Mouse (Mus musculus) MEL (cell line): ENCODE data around the gene Stx2.

Source experiments
- CTCF ChIP-seq, 3 experiments: IDR thresholded peaks in 2 of 3; conservative IDR thresholded peaks in 1 of 3; 2 replicates each; pipeline ENCODE4 v1.5.1; 2011 to 2012; ENCODE audit warnings: low read length in 3 of 3, low read depth in 2 of 3, mild to moderate bottlenecking in 2 of 3, improper control_type of control experiment in 1 of 3, inconsistent platforms in 1 of 3, mixed read lengths in 1 of 3, moderate library complexity in 1 of 3; ENCODE audit not compliant: control insufficient read depth in 1 of 3, insufficient read depth in 1 of 3, poor library complexity in 1 of 3, severe bottlenecking in 1 of 3
- GABPA ChIP-seq: IDR thresholded peaks from 2 replicates; pipeline ENCODE4 v1.6.1; 2012; ENCODE audit warnings: low read depth, mild to moderate bottlenecking, inconsistent platforms, low read length, improper control_type of control experiment, moderate library complexity
- MYC ChIP-seq: IDR thresholded peaks from 2 replicates; pipeline ENCODE4 v1.6.1; 2011; ENCODE audit warnings: low read depth, mild to moderate bottlenecking, low read length, improper control_type of control experiment, moderate library complexity
- POLR2A ChIP-seq, 2 experiments: IDR thresholded peaks; 2 replicates each; pipeline ENCODE4 v1.6.1; 2011 to 2012; ENCODE audit warnings: low read length in 2 of 2, mild to moderate bottlenecking in 2 of 2, control low read depth in 1 of 2, improper control_type of control experiment in 1 of 2, low read depth in 1 of 2, moderate library complexity in 1 of 2; ENCODE audit not compliant: control insufficient read depth in 1 of 2, insufficient read depth in 1 of 2, poor library complexity in 1 of 2
- SIN3A ChIP-seq: IDR thresholded peaks from 2 replicates; pipeline ENCODE4 v1.6.1; 2012; ENCODE audit warnings: low read length, improper control_type of control experiment, inconsistent platforms
- USF1 ChIP-seq: IDR thresholded peaks from 2 replicates; pipeline ENCODE4 v1.6.1; 2014; ENCODE audit warnings: low read depth, mild to moderate bottlenecking, inconsistent platforms, low read length, improper control_type of control experiment, moderate library complexity

DNA sequence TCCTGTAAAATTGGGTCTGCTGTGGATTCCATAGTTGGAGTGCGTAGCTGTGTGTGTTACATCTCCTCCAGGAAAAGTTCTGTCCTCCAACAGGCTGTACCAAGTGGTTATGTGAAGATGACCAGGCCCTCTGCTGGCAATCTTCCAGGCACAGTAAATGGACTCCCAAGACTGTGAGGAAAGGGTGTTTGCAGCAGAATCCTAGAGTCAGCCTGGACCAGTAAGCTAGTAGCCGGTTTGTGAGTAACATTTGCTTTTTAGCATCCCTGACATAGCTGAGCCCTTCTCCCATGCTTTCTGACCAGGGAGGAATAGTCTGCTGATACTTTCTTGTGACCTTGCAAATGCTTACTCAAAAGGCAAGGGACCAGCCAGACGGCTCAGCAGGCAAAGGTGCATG is 17.8 kb upstream of the Stx2 start:
- no peak for TF ChIP-seq POLR2A (IDR thresholded peaks at IDR 0.05; ENCODE audit: control insufficient read depth in 1 of 2, insufficient read depth in 1 of 2, low read depth in 1 of 2, low read length in 2 of 2, poor library complexity in 1 of 2)
- TF ChIP-seq MYC, result no peak
- TF ChIP-seq CTCF (IDR thresholded peaks at IDR 0.05 in 2 of 3, conservative IDR thresholded peaks at IDR 0.05 in 1 of 3; ENCODE audit: control insufficient read depth in 1 of 3, insufficient read depth in 1 of 3, low read depth in 2 of 3, low read length in 3 of 3, poor library complexity in 1 of 3, severe bottlenecking in 1 of 3), result no peak
- TF ChIP-seq GABPA, result no peak
- TF ChIP-seq USF1, result no peak
- no peak for TF ChIP-seq SIN3A
